ENCODE assay signal across 19 mouse cellular contexts in the genomic region with DNA sequence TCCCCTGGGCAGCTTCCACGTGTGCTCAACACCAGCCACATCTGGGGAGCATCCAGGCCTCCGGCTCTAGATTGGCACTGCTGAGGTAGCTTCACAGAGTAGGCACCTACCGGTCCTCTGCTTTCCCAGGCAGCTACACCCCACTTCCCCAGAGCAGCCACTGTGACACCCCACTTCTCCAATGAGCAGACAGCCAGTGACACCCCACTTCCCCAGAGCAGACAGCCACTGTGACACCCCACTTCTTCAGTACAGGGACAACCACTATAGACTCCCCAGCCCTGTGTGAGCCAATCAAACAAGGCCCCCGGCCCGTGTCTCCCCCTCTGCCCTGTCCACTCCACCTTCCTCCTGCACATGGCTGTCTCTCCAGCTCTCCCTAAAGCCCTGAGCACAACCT. TPM values are rescaled to one million over a fixed set of nuclear protein-coding genes. Genes with fewer than 3 reads are reported as not detected.
DNase-seq lines count a peak whose midpoint lies in the region; ATAC-seq lines count a peak whose summit lies in the region.
"Had no signal": no experiment of that assay in that cellular context is flagged by ENCODE, and none has a peak within 500 bp of the region (broad histone marks: within the 10 kb centered on the region; RNA-seq: fewer than 3 reads in every experiment).

No protein-coding gene starts in this region.

- peaks cover 52% of the 10 kb centered on the region for H3K4me1 ChIP-seq in heart, embryonic 11.5 days (ENCODE audit: control insufficient read depth, insufficient read depth, low read length)
- H3K4me1 ChIP-seq in limb, embryonic 11.5 days (ENCODE audit: control insufficient read depth, insufficient read depth, low read length) = peaks cover 6% of the 10 kb centered on the region; the same call in 1 of the 2 replicates
- peaks cover 20% of the 10 kb centered on the region for H3K4me1 ChIP-seq in limb, embryonic 10.5 days

- no peak for DNase-seq in heart, adult 8-10 months (ENCODE audit: low spot score)
- DNase-seq in limb, embryonic 11.5 days (ENCODE audit: low spot score) = no peak
- DNase-seq in limb, embryonic 10.5 days (ENCODE audit: low spot score) = no peak
- no peak for DNase-seq in ovary, postnatal 36 days (ENCODE audit: low spot score)
- no peak for DNase-seq in left cerebral cortex, postnatal 36 days (ENCODE audit: low spot score in 2 of 2)
- DNase-seq: adrenal gland, adult 2 months; cerebellum, adult 11-12 months; kidney, adult 18-20 months; kidney, postnatal 4 days; right cerebral cortex, postnatal 25 days had no signal

- no peaks in the 10 kb centered on the region for H3K27me3 ChIP-seq in heart, embryonic 11.5 days (ENCODE audit: control insufficient read depth, insufficient read depth, low read length)
- H3K27me3 ChIP-seq in limb, embryonic 11.5 days (ENCODE audit: control insufficient read depth, insufficient read depth, low read length) = no peaks in the 10 kb centered on the region
- no peaks in the 10 kb centered on the region for H3K27me3 ChIP-seq in limb, embryonic 10.5 days (ENCODE audit: low read depth, poor library complexity, severe bottlenecking)
- H3K27me3 ChIP-seq: embryonic facial prominence, embryonic 15.5 days; forebrain, embryonic 12.5 days; hindbrain, embryonic 15.5 days; limb, embryonic 15.5 days; lung, embryonic 15.5 days had no signal

- H3K9ac ChIP-seq in heart, embryonic 11.5 days (ENCODE audit: low read depth, low read length) = peak overlapping the region; percentile 28; the same call in 1 of the 2 replicates
- 0 out of 2 replicates have a peak overlapping the region, but pooled peaks have one; percentile 3 for H3K9ac ChIP-seq in limb, embryonic 11.5 days (ENCODE audit: low read length)
- H3K9ac ChIP-seq: embryonic facial prominence, embryonic 15.5 days; forebrain, embryonic 12.5 days; hindbrain, embryonic 15.5 days; limb, embryonic 15.5 days; lung, embryonic 15.5 days had no signal

- H3K27ac ChIP-seq in heart, embryonic 11.5 days (ENCODE audit: low read depth, low read length) = peak overlapping the region; percentile 64; the same call in 1 of the 2 replicates
- no peak overlapping the region for H3K27ac ChIP-seq in limb, embryonic 11.5 days (replicated peaks; ENCODE audit: low read depth, low read length)
- no peak overlapping the region for H3K27ac ChIP-seq in limb, embryonic 10.5 days
- H3K27ac ChIP-seq: forebrain, embryonic 12.5 days; lung, embryonic 15.5 days had no signal

- 82% methylated on average over 5 of the region's 5 CpGs for WGBS in heart, embryonic 11.5 days (ENCODE audit: insufficient replicate concordance)
- WGBS in limb, embryonic 11.5 days = 76% methylated on average over 5 of the region's 5 CpGs
- 84% methylated on average over 5 of the region's 5 CpGs for WGBS in limb, embryonic 10.5 days

- no peak overlapping the region; the same call in 1 of the 2 replicates for H3K4me2 ChIP-seq in heart, embryonic 11.5 days
- H3K4me2 ChIP-seq in limb, embryonic 11.5 days (ENCODE audit: low read depth, severe bottlenecking) = no peak overlapping the region
- H3K4me2 ChIP-seq: embryonic facial prominence, embryonic 15.5 days; forebrain, embryonic 12.5 days; hindbrain, embryonic 15.5 days; limb, embryonic 15.5 days; lung, embryonic 15.5 days had no signal

- intact Hi-C loops in left cerebral cortex, postnatal 36 days (cut with DNase I) = no loop called here

- H3K36me3 ChIP-seq in heart, embryonic 11.5 days (ENCODE audit: control insufficient read depth, insufficient read depth, low read length) = no peaks in the 10 kb centered on the region
- 0 out of 2 replicates have a peak, but pooled peaks cover 2% of the 10 kb centered on the region for H3K36me3 ChIP-seq in limb, embryonic 11.5 days (ENCODE audit: control insufficient read depth, insufficient read depth, low read length)
- H3K36me3 ChIP-seq in limb, embryonic 10.5 days = peaks cover 55% of the 10 kb centered on the region
- H3K36me3 ChIP-seq: hindbrain, embryonic 15.5 days had no signal

- H3K9me3 ChIP-seq in heart, embryonic 11.5 days (replicated peaks; ENCODE audit: control insufficient read depth, low read length) = no peaks in the 10 kb centered on the region
- no peaks in the 10 kb centered on the region; the same call in 1 of the 2 replicates for H3K9me3 ChIP-seq in limb, embryonic 11.5 days (ENCODE audit: control insufficient read depth, low read length)
- H3K9me3 ChIP-seq in limb, embryonic 10.5 days (replicated peaks) = no peaks in the 10 kb centered on the region
- H3K9me3 ChIP-seq: embryonic facial prominence, embryonic 15.5 days; forebrain, embryonic 12.5 days; hindbrain, embryonic 15.5 days; limb, embryonic 15.5 days; lung, embryonic 15.5 days had no signal

- ATAC-seq in heart, embryonic 11.5 days (replicated peaks; ENCODE audit: insufficient number of reproducible peaks, low FRiP score, low TSS enrichment) = no peak
- no peak for ATAC-seq in limb, embryonic 11.5 days (ENCODE audit: insufficient number of reproducible peaks, low FRiP score, low TSS enrichment, low read depth)
- 0 out of 2 replicates have a peak, but pooled peaks have one; percentile 31 for ATAC-seq in erythroid progenitor cell, adult 5-6 weeks (replicated peaks; ENCODE audit: low FRiP score, poor library complexity, severe bottlenecking)
- 0 out of 2 replicates have a peak, but pooled peaks have one; percentile 23 for ATAC-seq in neutrophil, adult 5-6 weeks (ENCODE audit: extremely low read depth, insufficient number of reproducible peaks, low FRiP score, poor library complexity, severe bottlenecking)

- H3K4me3 ChIP-seq in heart, embryonic 11.5 days (ENCODE audit: low read depth, low read length) = no peak overlapping the region
- no peak overlapping the region for H3K4me3 ChIP-seq in limb, embryonic 11.5 days (ENCODE audit: low read depth, low read length)
- H3K4me3 ChIP-seq in limb, embryonic 10.5 days = no peak overlapping the region
- H3K4me3 ChIP-seq: embryonic facial prominence, embryonic 15.5 days; forebrain, embryonic 12.5 days; hindbrain, embryonic 15.5 days; limb, embryonic 15.5 days; lung, embryonic 15.5 days had no signal

RNA-seq across cellular contexts. Expression of a gene that starts 11.3 kb away (rescaled TPM):
- 38.8 and 47.4 TPM in 2 replicates for polyA plus RNA-seq in heart, embryonic 11.5 days (2014; fragmentation: Nextera tagmentation; extraction: Ambion mirVana)
- 100 to 1,000 TPM; 349 to 367 (median 360) TPM for total RNA-seq in heart, adult 8-10 months (2022)
- 29.7 and 42.2 TPM in 2 replicates for polyA plus RNA-seq in limb, embryonic 11.5 days (2014; fragmentation: Nextera tagmentation; extraction: Ambion mirVana)
- 88.2 and 96.2 TPM in 2 replicates for polyA plus RNA-seq in limb, embryonic 10.5 days (2016; fragmentation: Nextera tagmentation; extraction: Ambion mirVana)
- 11.3 and 21.6 TPM in 2 replicates for total RNA-seq in erythroid progenitor cell, adult 5-6 weeks (2015; ENCODE audit: low replicate concordance)
- 20.7 and 43.1 TPM in 2 replicates for total RNA-seq in erythroid progenitor cell, adult 5-6 weeks (2017; ENCODE audit: low replicate concordance)
- 81.1 and 84.1 TPM in 2 replicates for total RNA-seq in neutrophil, adult 5-6 weeks (2017)
- total RNA-seq in left cerebral cortex, postnatal 36 days (2021) = 100 to 1,000 TPM; 511 to 604 TPM

RNA-seq across cellular contexts. Expression of a gene that starts 23.0 kb away (rescaled TPM):
- not detected in 2 replicates for polyA plus RNA-seq in heart, embryonic 11.5 days (2014; fragmentation: Nextera tagmentation; extraction: Ambion mirVana)
- total RNA-seq in heart, adult 8-10 months (2022) = under 1 TPM in 1 of 4 experiments, not detected in 3; 0.98 TPM
- not detected in 2 replicates for polyA plus RNA-seq in limb, embryonic 11.5 days (2014; fragmentation: Nextera tagmentation; extraction: Ambion mirVana)
- polyA plus RNA-seq in limb, embryonic 10.5 days (2016; fragmentation: Nextera tagmentation; extraction: Ambion mirVana) = not detected in 2 replicates
- not detected in 2 replicates for total RNA-seq in erythroid progenitor cell, adult 5-6 weeks (2015; ENCODE audit: low replicate concordance)
- total RNA-seq in erythroid progenitor cell, adult 5-6 weeks (2017; ENCODE audit: low replicate concordance) = 12.3 TPM in 1 of 2 replicates, not detected in the other
- 39.0 TPM in 1 of 2 replicates, not detected in the other for total RNA-seq in neutrophil, adult 5-6 weeks (2017)
- not detected for total RNA-seq in left cerebral cortex, postnatal 36 days (2021)
- total RNA-seq: adrenal gland, adult 2 months had no signal
- polyA plus RNA-seq: adrenal gland, adult 2 months; embryonic facial prominence, embryonic 15.5 days; forebrain, embryonic 12.5 days; hindbrain, embryonic 15.5 days; limb, embryonic 15.5 days; lung, embryonic 15.5 days; testis, adult 2 months had no signal

RNA-seq across cellular contexts. Expression of a gene that starts 24.5 kb away (rescaled TPM):
- 659 and 724 TPM in 2 replicates for polyA plus RNA-seq in heart, embryonic 11.5 days (2014; fragmentation: Nextera tagmentation; extraction: Ambion mirVana)
- 100 to 1,000 TPM; 481 to 609 (median 561) TPM for total RNA-seq in heart, adult 8-10 months (2022)
- polyA plus RNA-seq in limb, embryonic 11.5 days (2014; fragmentation: Nextera tagmentation; extraction: Ambion mirVana) = 1,013 and 1,034 TPM in 2 replicates
- polyA plus RNA-seq in limb, embryonic 10.5 days (2016; fragmentation: Nextera tagmentation; extraction: Ambion mirVana) = 875 and 1,046 TPM in 2 replicates
- 648 and 718 TPM in 2 replicates for total RNA-seq in erythroid progenitor cell, adult 5-6 weeks (2015; ENCODE audit: low replicate concordance)
- total RNA-seq in erythroid progenitor cell, adult 5-6 weeks (2017; ENCODE audit: low replicate concordance) = 440 and 463 TPM in 2 replicates
- 1,097 and 1,122 TPM in 2 replicates for total RNA-seq in neutrophil, adult 5-6 weeks (2017)
- 100 to 1,000 TPM; 430 to 478 TPM for total RNA-seq in left cerebral cortex, postnatal 36 days (2021)

RNA-seq across cellular contexts. Expression of a gene that starts 43.3 kb away (rescaled TPM):
- 2.5 and 2.9 TPM in 2 replicates for polyA plus RNA-seq in heart, embryonic 11.5 days (2014; fragmentation: Nextera tagmentation; extraction: Ambion mirVana)
- total RNA-seq in heart, adult 8-10 months (2022) = under 1 TPM; 0.09 to 0.85 (median 0.39) TPM
- polyA plus RNA-seq in limb, embryonic 11.5 days (2014; fragmentation: Nextera tagmentation; extraction: Ambion mirVana) = 5.6 and 6.5 TPM in 2 replicates
- 5.8 and 6.0 TPM in 2 replicates for polyA plus RNA-seq in limb, embryonic 10.5 days (2016; fragmentation: Nextera tagmentation; extraction: Ambion mirVana)
- not detected in 2 replicates for total RNA-seq in erythroid progenitor cell, adult 5-6 weeks (2015; ENCODE audit: low replicate concordance)
- total RNA-seq in erythroid progenitor cell, adult 5-6 weeks (2017; ENCODE audit: low replicate concordance) = not detected in 2 replicates
- total RNA-seq in neutrophil, adult 5-6 weeks (2017) = 9.3 and 11.2 TPM in 2 replicates
- total RNA-seq in left cerebral cortex, postnatal 36 days (2021) = 100 to 1,000 TPM; 422 to 452 TPM

RNA-seq across cellular contexts. Expression of a gene that starts 46.4 kb away (rescaled TPM):
- 18.1 and 18.3 TPM in 2 replicates for polyA plus RNA-seq in heart, embryonic 11.5 days (2014; fragmentation: Nextera tagmentation; extraction: Ambion mirVana)
- total RNA-seq in heart, adult 8-10 months (2022) = 10 to 100 TPM in 2 of 4 experiments, 1 to 10 TPM in 2; 6.4 to 10.3 (median 9.9) TPM
- 11.0 and 11.4 TPM in 2 replicates for polyA plus RNA-seq in limb, embryonic 11.5 days (2014; fragmentation: Nextera tagmentation; extraction: Ambion mirVana)
- polyA plus RNA-seq in limb, embryonic 10.5 days (2016; fragmentation: Nextera tagmentation; extraction: Ambion mirVana) = 9.4 TPM in 2 replicates
- 2.9 and 6.8 TPM in 2 replicates for total RNA-seq in erythroid progenitor cell, adult 5-6 weeks (2015; ENCODE audit: low replicate concordance)
- total RNA-seq in erythroid progenitor cell, adult 5-6 weeks (2017; ENCODE audit: low replicate concordance) = 3.1 and 14.1 TPM in 2 replicates
- 26.1 and 26.2 TPM in 2 replicates for total RNA-seq in neutrophil, adult 5-6 weeks (2017)
- 10 to 100 TPM; 85.5 to 94.2 TPM for total RNA-seq in left cerebral cortex, postnatal 36 days (2021)

Comparison
In these comparisons a context has a peak if more than half of its experiments do, and no peak if none do; other contexts are left out.
1. ATAC-seq: peak in erythroid progenitor cell, adult 5-6 weeks (single experiment) and neutrophil, adult 5-6 weeks (single experiment); none in heart, embryonic 11.5 days (single experiment) and limb, embryonic 11.5 days (single experiment).